Mouse (Mus musculus) midbrain, embryonic 14.5 days (tissue): ENCODE measurements at regions not wholly inside any gene's neighbourhood (a gene's known extent, or its start where the extent isn't known, plus 50 kb on each side); places are given as distances from the start of the nearest gene placed in this dataset.

Experiments used
- ATAC-seq: fragments of 200-750 bp; cut with Nextera tagmentation; 2 replicates; pipeline ENCODE4 v1.8.0; 2017; ENCODE audit warnings: moderate number of reproducible peaks, moderate library complexity; ENCODE audit not compliant: low FRiP score, low TSS enrichment
- DNase-seq: peaks from one replicate; pipeline ENCODE4 v3.0.0-alpha.2; 2015
- H3K27ac ChIP-seq: fragments of 300-500 bp; sonication (generic); replicated peaks from 2 replicates; pipeline ENCODE4 v1.5.1; 2014; ENCODE audit warnings: mild to moderate bottlenecking, low read depth, low read length, moderate library complexity
- H3K27me3 ChIP-seq: fragments of 300-500 bp; sonication (generic); 2 replicates; pipeline ENCODE4 v1.6.1; 2014; ENCODE audit warnings: low read length, control low read depth, mixed read lengths; ENCODE audit not compliant: control insufficient read depth, insufficient read depth
- H3K36me3 ChIP-seq: fragments of 300-500 bp; sonication (generic); 2 replicates; pipeline ENCODE4 v1.6.1; 2014; ENCODE audit warnings: low read length, control low read depth; ENCODE audit not compliant: control insufficient read depth, insufficient read depth
- H3K4me1 ChIP-seq: fragments of 300-500 bp; sonication (generic); 2 replicates; pipeline ENCODE4 v1.6.1; 2014; ENCODE audit warnings: mild to moderate bottlenecking, antibody characterized with exemption, low read length, control low read depth; ENCODE audit not compliant: control insufficient read depth, insufficient read depth
- H3K4me2 ChIP-seq: fragments of 300-500 bp; sonication (generic); 2 replicates; pipeline ENCODE4 v1.6.1; 2014; ENCODE audit warnings: mild to moderate bottlenecking, low read length, moderate library complexity
- H3K4me3 ChIP-seq: fragments of 300-500 bp; sonication (generic); replicated peaks from 2 replicates; pipeline ENCODE4 v1.5.1; 2014; ENCODE audit warnings: low read depth, low read length
- H3K9ac ChIP-seq: fragments of 300-500 bp; sonication (generic); replicated peaks from 2 replicates; pipeline ENCODE4 v1.6.1; 2014; ENCODE audit warnings: mild to moderate bottlenecking, low read length, moderate library complexity
- H3K9me3 ChIP-seq: fragments of 300-500 bp; sonication (generic); 2 replicates; pipeline ENCODE4 v1.6.1; 2016; ENCODE audit warnings: low read length, control low read depth, mixed read lengths; ENCODE audit not compliant: control insufficient read depth
- WGBS: fragments of 180-500 bp; shearing (Covaris S2); extraction: QIAGEN DNeasy Blood & Tissue Kit; methylation state at CpG from one replicate; pipeline ENCODE4 v1.1.7; 2014; 5-methylcytosine and 5-hydroxymethylcytosine counted together

DNA sequence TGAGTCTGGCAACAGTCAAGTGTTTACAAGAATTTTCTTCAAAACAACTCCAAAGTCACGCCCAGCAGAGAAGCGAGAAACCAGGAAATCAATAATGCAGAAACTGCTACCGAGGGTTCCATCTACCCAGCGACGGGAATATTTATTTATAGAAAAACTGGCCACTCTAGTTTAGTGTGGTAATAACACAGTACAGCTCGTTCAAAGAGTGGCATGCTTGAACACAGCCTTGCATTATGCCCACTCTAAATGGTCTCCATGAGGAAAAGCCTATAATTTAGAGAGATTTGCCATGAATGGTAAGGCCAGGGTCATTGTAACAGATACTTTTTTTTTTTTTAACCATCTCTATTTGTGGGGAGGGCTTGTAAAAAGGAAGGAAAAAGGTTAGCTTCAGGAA is 67.8 kb upstream of the Tent5a start:
- Histone ChIP-seq H3K36me3 (no peaks in the 10 kb centered on the region), H3K4me2 (no peak overlapping the region), H3K9me3 (no peaks in the 10 kb centered on the region), H3K27ac (no peak overlapping the region), H3K4me3 (no peak overlapping the region), H3K4me1 (no peaks in the 10 kb centered on the region), H3K27me3 (no peaks in the 10 kb centered on the region), H3K9ac (no peak overlapping the region)
- ATAC-seq: no peak
- WGBS: 82% methylated on average over 6 of the region's 6 CpGs
- DNase-seq: no peak

DNA sequence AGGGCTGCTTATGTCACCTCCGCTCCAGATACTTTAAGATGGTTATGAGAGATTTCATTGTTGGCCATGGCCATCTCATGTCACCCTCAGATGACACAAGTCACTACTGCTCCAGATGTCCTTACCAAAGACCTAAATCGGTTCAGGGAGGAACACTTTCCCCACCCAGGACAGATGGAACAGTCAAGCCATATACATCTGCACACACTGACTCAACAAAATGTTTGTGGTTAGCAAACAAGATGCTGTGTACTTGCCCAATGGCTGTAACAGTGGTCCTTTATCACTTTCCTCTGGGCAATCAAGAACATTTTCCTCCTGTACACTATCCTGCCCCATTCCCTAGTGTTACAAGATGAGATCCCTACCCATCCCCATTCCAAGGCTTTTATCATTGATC is 64.1 kb upstream of the Tent5a start:
- no peak for DNase-seq
- 87% methylated on average over 2 of the region's 2 CpGs for WGBS
- Histone ChIP-seq H3K9ac (no peak overlapping the region), H3K36me3 (no peaks in the 10 kb centered on the region), H3K4me3 (no peak overlapping the region), H3K9me3 (no peaks in the 10 kb centered on the region), H3K27me3 (no peaks in the 10 kb centered on the region), H3K27ac (no peak overlapping the region), H3K4me2 (no peak overlapping the region), H3K4me1 (no peaks in the 10 kb centered on the region)
- no peak for ATAC-seq

DNA sequence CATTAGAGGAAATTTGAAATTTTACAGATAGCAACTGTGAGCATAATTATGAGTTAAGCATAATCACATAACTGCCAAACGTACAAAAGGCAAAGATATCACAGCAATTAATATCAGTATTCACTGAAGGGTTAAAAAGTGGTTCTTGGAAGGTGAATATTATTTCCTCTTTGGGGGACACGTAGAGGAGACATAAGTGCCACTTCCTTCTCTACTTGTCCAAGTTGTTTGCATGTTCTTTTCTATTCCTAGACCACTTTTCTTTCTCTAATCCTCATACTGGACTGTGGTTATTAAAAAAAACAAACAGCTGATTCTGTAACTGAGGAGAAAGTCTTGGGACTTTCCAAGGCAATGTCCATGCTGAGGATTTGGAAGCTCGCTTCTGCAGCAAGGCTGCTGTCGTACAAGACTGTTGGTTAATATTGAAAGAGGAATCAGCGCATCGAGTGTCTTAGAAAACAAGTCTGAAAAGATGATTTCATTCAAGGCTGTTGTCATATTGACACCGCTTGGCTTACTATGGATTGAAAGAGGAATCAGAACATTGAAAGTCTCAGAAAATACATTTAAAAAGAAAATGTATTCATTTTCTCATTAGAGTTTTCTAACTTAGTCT is 61.7 kb upstream of the Tent5a start:
- no peak overlapping the region for H3K27ac ChIP-seq
- no peak overlapping the region for H3K9ac ChIP-seq
- no peaks in the 10 kb centered on the region for H3K4me1 ChIP-seq
- no peaks in the 10 kb centered on the region for H3K36me3 ChIP-seq
- no peak for ATAC-seq
- WGBS: 91% methylated on average over 7 of the region's 7 CpGs
- H3K27me3 ChIP-seq: no peaks in the 10 kb centered on the region
- no peak overlapping the region for H3K4me3 ChIP-seq
- no peak for DNase-seq
- no peaks in the 10 kb centered on the region for H3K9me3 ChIP-seq
- no peak overlapping the region for H3K4me2 ChIP-seq

DNA sequence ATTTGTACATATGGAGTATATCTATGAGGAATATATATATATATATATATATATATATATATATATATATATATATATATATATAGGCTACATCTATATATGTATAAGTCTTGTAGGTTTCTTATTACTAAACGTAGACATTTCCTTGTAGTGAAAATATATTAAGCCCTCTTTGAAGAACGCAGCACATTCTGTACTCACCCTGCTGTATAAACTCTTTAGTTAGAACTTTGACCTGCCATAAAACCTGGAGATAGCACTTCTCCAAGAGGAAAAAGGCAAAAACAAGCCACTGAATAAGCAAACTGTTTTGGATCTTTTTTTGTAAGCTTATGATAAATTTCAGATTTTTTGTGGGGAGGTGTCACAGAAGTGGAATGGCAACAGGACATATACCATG is 55.3 kb upstream of the Tent5a start:
- ATAC-seq: no peak
- Histone ChIP-seq H3K4me2 (no peak overlapping the region), H3K4me3 (no peak overlapping the region), H3K9ac (no peak overlapping the region), H3K27ac (no peak overlapping the region), H3K27me3 (no peaks in the 10 kb centered on the region), H3K9me3 (no peaks in the 10 kb centered on the region), H3K36me3 (no peaks in the 10 kb centered on the region), H3K4me1 (no peaks in the 10 kb centered on the region)
- DNase-seq: no peak
- 96% methylated on average over 2 of the region's 2 CpGs for WGBS

DNA sequence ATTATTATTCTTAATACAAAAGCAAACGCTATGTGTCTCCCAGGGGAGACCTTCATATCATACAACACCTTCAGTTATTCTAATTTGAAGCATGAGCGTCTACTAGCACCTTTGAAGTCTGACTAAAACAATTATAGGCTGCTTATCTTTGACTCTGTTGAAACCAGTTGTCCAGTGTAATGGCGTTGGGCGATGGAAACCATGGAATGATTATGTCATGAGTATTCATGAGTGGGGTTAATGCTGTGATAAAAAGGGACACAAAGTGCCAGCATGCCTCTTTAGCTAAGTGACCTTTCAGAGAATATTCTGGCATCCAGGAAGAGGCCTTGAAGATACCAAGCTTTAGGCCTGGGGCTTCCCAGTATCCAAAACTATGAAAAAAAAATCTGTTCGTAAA is 53.6 kb upstream of the Tent5a start:
- no peak overlapping the region for H3K27ac ChIP-seq
- ATAC-seq: no peak
- no peak for DNase-seq
- 71% methylated on average over 5 of the region's 5 CpGs for WGBS
- H3K36me3 ChIP-seq: no peaks in the 10 kb centered on the region
- no peak overlapping the region for H3K4me3 ChIP-seq
- H3K4me1 ChIP-seq: no peaks in the 10 kb centered on the region
- no peak overlapping the region for H3K4me2 ChIP-seq
- H3K27me3 ChIP-seq: no peaks in the 10 kb centered on the region
- no peaks in the 10 kb centered on the region for H3K9me3 ChIP-seq
- no peak overlapping the region for H3K9ac ChIP-seq

DNA sequence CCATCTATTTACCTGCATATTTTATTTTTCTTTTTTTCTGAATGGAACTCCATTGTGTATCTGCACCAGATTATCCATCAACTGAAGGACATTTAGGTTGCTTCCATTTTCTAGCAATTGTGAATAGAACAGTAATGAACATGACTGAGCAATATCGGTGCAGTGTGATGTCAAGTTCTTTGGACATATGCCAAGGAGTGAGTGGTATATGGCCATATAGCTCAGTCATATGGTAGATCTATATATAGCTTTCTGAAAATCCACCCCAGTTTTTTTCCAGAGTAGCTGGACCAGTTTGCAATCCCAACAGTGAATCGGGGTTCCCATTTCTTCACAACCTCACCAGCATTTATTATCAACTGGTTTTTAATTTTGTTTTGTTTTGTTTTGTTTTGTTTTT is 52.0 kb upstream of the Tent5a start:
- DNase-seq (no peak), ATAC-seq (no peak)
- WGBS: 99% methylated on average over 2 of the region's 2 CpGs

More for the DNA sequence above, 52.0 kb upstream of the Tent5a start:
- no peaks in the 10 kb centered on the region for H3K27me3 ChIP-seq
- no peaks in the 10 kb centered on the region for H3K36me3 ChIP-seq
- no peak overlapping the region for H3K27ac ChIP-seq
- no peak overlapping the region for H3K9ac ChIP-seq
- H3K4me2 ChIP-seq: no peak overlapping the region
- H3K4me3 ChIP-seq: no peak overlapping the region
- H3K9me3 ChIP-seq: no peaks in the 10 kb centered on the region
- H3K4me1 ChIP-seq: no peaks in the 10 kb centered on the region
